Mouse (Mus musculus): ENCODE results near the gene Megf11. TPM values are rescaled to one million over a fixed set of nuclear protein-coding genes. Genes with fewer than 3 reads are reported as not detected.

Megf11 gene
- polyA plus RNA-seq, 1 experiment from 2014 or later, result 0.27 TPM

GRCm38 (mm10) chr9:64397108-64397507, 11.7 kb downstream of the Megf11 start:
- ATAC-seq, result no peak
- Histone ChIP-seq H3K36me3 (no peaks in the 10 kb centered on the region), H3K27ac (no peak overlapping the region), H3K4me1 (peaks cover 6% of the 10 kb centered on the region), H3K4me3 (no peak overlapping the region), H3K9ac (no peak overlapping the region), H3K9me3 (replicated peaks) (no peaks in the 10 kb centered on the region), H3K27me3 (replicated peaks) (peaks cover 29% of the 10 kb centered on the region), H3K4me2 (0 out of 2 replicates have a peak overlapping the region, but pooled peaks have one; percentile 5)
- 19% methylated on average over 1 of the region's 1 CpGs for WGBS (ENCODE audit: insufficient replicate concordance)

- Histone ChIP-seq H3K9me3 (replicated peaks) (no peaks in the 10 kb centered on the region), H3K36me3 (no peaks in the 10 kb centered on the region), H3K27me3 (replicated peaks) (peaks cover 45% of the 10 kb centered on the region), H3K4me2 (no peak overlapping the region), H3K4me3 (no peak overlapping the region), H3K9ac (no peak overlapping the region), H3K4me1 (peaks cover 6% of the 10 kb centered on the region), H3K27ac (no peak overlapping the region)
- no peak for ATAC-seq
- 63% methylated on average over 8 of the region's 8 CpGs for WGBS (ENCODE audit: insufficient replicate concordance)
Observed at GRCm38 (mm10) chr9:64399121-64399520, 13.7 kb downstream of the Megf11 start.

GRCm38 (mm10) chr9:64402141-64402540, 16.7 kb downstream of the Megf11 start:
- no peak overlapping the region for H3K27ac ChIP-seq
- no peak overlapping the region for H3K4me3 ChIP-seq
- peaks cover 45% of the 10 kb centered on the region for H3K27me3 ChIP-seq (replicated peaks)
- no peak for ATAC-seq
- peaks cover under 1% of the 10 kb centered on the region for H3K4me1 ChIP-seq
- no peaks in the 10 kb centered on the region for H3K36me3 ChIP-seq
- no peak overlapping the region for H3K4me2 ChIP-seq
- no peak overlapping the region for H3K9ac ChIP-seq
- no peaks in the 10 kb centered on the region for H3K9me3 ChIP-seq (replicated peaks)
- 58% methylated on average over 8 of the region's 8 CpGs for WGBS (ENCODE audit: insufficient replicate concordance)

- Histone ChIP-seq H3K4me1 (no peaks in the 10 kb centered on the region), H3K9me3 (replicated peaks) (no peaks in the 10 kb centered on the region), H3K4me2 (no peak overlapping the region), H3K36me3 (no peaks in the 10 kb centered on the region), H3K27me3 (replicated peaks) (peaks cover 18% of the 10 kb centered on the region), H3K4me3 (no peak overlapping the region), H3K27ac (no peak overlapping the region), H3K9ac (no peak overlapping the region)
- ATAC-seq, result no peak
- WGBS (ENCODE audit: insufficient replicate concordance), result 62% methylated on average over 2 of the region's 2 CpGs
Observed at GRCm38 (mm10) chr9:64406841-64407240, 21.4 kb downstream of the Megf11 start.

- H3K4me1 ChIP-seq, result no peaks in the 10 kb centered on the region
- H3K4me2 ChIP-seq, result no peak overlapping the region
- WGBS (ENCODE audit: insufficient replicate concordance), result 69% methylated on average over 7 of the region's 7 CpGs
- no peak overlapping the region for H3K27ac ChIP-seq
- no peak overlapping the region for H3K9ac ChIP-seq
- peaks cover 11% of the 10 kb centered on the region for H3K27me3 ChIP-seq (replicated peaks)
- no peak for ATAC-seq
- no peaks in the 10 kb centered on the region for H3K36me3 ChIP-seq
- H3K9me3 ChIP-seq (replicated peaks), result no peaks in the 10 kb centered on the region
- no peak overlapping the region for H3K4me3 ChIP-seq
Observed at GRCm38 (mm10) chr9:64407390-64407970, 22.1 kb downstream of the Megf11 start.

GRCm38 (mm10) chr9:64408821-64409220, 23.4 kb downstream of the Megf11 start:
- WGBS (ENCODE audit: insufficient replicate concordance), result 77% methylated on average over 8 of the region's 8 CpGs
- no peak overlapping the region for H3K4me2 ChIP-seq
- H3K27ac ChIP-seq, result no peak overlapping the region
- H3K4me1 ChIP-seq, result no peaks in the 10 kb centered on the region
- no peak overlapping the region for H3K9ac ChIP-seq
- no peak for ATAC-seq
- H3K9me3 ChIP-seq (replicated peaks), result no peaks in the 10 kb centered on the region
- no peak overlapping the region for H3K4me3 ChIP-seq
- no peaks in the 10 kb centered on the region; the same call in 1 of the 2 replicates for H3K27me3 ChIP-seq (replicated peaks)
- H3K36me3 ChIP-seq, result no peaks in the 10 kb centered on the region

- ATAC-seq, result no peak
- Histone ChIP-seq H3K36me3 (no peaks in the 10 kb centered on the region), H3K27me3 (replicated peaks) (peaks cover 27% of the 10 kb centered on the region; the same call in 1 of the 2 replicates), H3K27ac (no peak overlapping the region), H3K9ac (no peak overlapping the region), H3K4me2 (no peak overlapping the region), H3K9me3 (replicated peaks) (no peaks in the 10 kb centered on the region), H3K4me1 (no peaks in the 10 kb centered on the region), H3K4me3 (no peak overlapping the region)
- WGBS (ENCODE audit: insufficient replicate concordance), result 61% methylated on average over 3 of the region's 3 CpGs
Observed at GRCm38 (mm10) chr9:64420471-64420870, 35.0 kb downstream of the Megf11 start.

- Histone ChIP-seq H3K27me3 (replicated peaks) (peaks cover 27% of the 10 kb centered on the region; the same call in 1 of the 2 replicates), H3K36me3 (no peaks in the 10 kb centered on the region), H3K9me3 (replicated peaks) (no peaks in the 10 kb centered on the region), H3K9ac (no peak overlapping the region), H3K4me3 (no peak overlapping the region), H3K27ac (no peak overlapping the region), H3K4me2 (no peak overlapping the region), H3K4me1 (no peaks in the 10 kb centered on the region)
- WGBS (ENCODE audit: insufficient replicate concordance), result 73% methylated on average over 8 of the region's 8 CpGs
- no peak for ATAC-seq
Observed at GRCm38 (mm10) chr9:64421986-64422616, 36.7 kb downstream of the Megf11 start.

GRCm38 (mm10) chr9:64423912-64424311, 38.5 kb downstream of the Megf11 start:
- H3K27me3 ChIP-seq (replicated peaks), result peaks cover 30% of the 10 kb centered on the region; the same call in 1 of the 2 replicates
- H3K9me3 ChIP-seq (replicated peaks), result no peaks in the 10 kb centered on the region
- ATAC-seq, result no peak
- no peaks in the 10 kb centered on the region for H3K4me1 ChIP-seq
- no peak overlapping the region for H3K4me3 ChIP-seq
- H3K9ac ChIP-seq, result no peak overlapping the region
- H3K27ac ChIP-seq, result no peak overlapping the region
- no peak overlapping the region for H3K4me2 ChIP-seq
- H3K36me3 ChIP-seq, result no peaks in the 10 kb centered on the region
- WGBS (ENCODE audit: insufficient replicate concordance), result 58% methylated on average over 1 of the region's 1 CpGs

- no peak for ATAC-seq
- H3K36me3 ChIP-seq, result no peaks in the 10 kb centered on the region
- 0 out of 2 replicates have a peak, but pooled peaks cover 4% of the 10 kb centered on the region for H3K27me3 ChIP-seq (replicated peaks)
- H3K4me2 ChIP-seq, result no peak overlapping the region
- no peaks in the 10 kb centered on the region for H3K4me1 ChIP-seq
- no peak overlapping the region for H3K4me3 ChIP-seq
- H3K9ac ChIP-seq, result no peak overlapping the region
- WGBS (ENCODE audit: insufficient replicate concordance), result 60% methylated on average over 2 of the region's 2 CpGs
- no peak overlapping the region for H3K27ac ChIP-seq
- H3K9me3 ChIP-seq (replicated peaks), result no peaks in the 10 kb centered on the region
Observed at GRCm38 (mm10) chr9:64436121-64436520, 50.7 kb downstream of the Megf11 start.

GRCm38 (mm10) chr9:64440101-64440500, 54.7 kb downstream of the Megf11 start:
- ATAC-seq, result no peak
- peaks cover 16% of the 10 kb centered on the region; the same call in 1 of the 2 replicates for H3K27me3 ChIP-seq (replicated peaks)
- no peak overlapping the region for H3K4me3 ChIP-seq
- H3K4me2 ChIP-seq, result no peak overlapping the region
- H3K27ac ChIP-seq, result no peak overlapping the region
- WGBS (ENCODE audit: insufficient replicate concordance), result 65% methylated on average over 7 of the region's 7 CpGs
- H3K36me3 ChIP-seq, result no peaks in the 10 kb centered on the region
- no peaks in the 10 kb centered on the region for H3K4me1 ChIP-seq
- H3K9ac ChIP-seq, result no peak overlapping the region
- H3K9me3 ChIP-seq (replicated peaks), result no peaks in the 10 kb centered on the region

- no peaks in the 10 kb centered on the region for H3K9me3 ChIP-seq (replicated peaks)
- WGBS (ENCODE audit: insufficient replicate concordance), result 67% methylated on average over 1 of the region's 1 CpGs
- no peak overlapping the region for H3K27ac ChIP-seq
- ATAC-seq, result no peak
- peaks cover 32% of the 10 kb centered on the region for H3K4me1 ChIP-seq
- no peaks in the 10 kb centered on the region for H3K36me3 ChIP-seq
- no peak overlapping the region for H3K9ac ChIP-seq
- no peak overlapping the region for H3K4me2 ChIP-seq
- no peak overlapping the region for H3K4me3 ChIP-seq
- H3K27me3 ChIP-seq (replicated peaks), result peaks cover 12% of the 10 kb centered on the region; the same call in 1 of the 2 replicates
Observed at GRCm38 (mm10) chr9:64445981-64446380, 60.6 kb downstream of the Megf11 start.
